Mouse (Mus musculus) telencephalon, adult 2 months (tissue): Measurements from ENCODE around the gene Cpeb1.
"Not testable (repeated sequence)": the region's sequence is repeated elsewhere in the genome, so short reads cannot be mapped to it uniquely, and the experiment has no call there.

ENCODE experiments used
- DNase-seq: peaks from one replicate; pipeline ENCODE4 v3.0.0-alpha.2; 2011; ENCODE audit warnings: low read depth, low spot score

Cpeb1 gene

DNA sequence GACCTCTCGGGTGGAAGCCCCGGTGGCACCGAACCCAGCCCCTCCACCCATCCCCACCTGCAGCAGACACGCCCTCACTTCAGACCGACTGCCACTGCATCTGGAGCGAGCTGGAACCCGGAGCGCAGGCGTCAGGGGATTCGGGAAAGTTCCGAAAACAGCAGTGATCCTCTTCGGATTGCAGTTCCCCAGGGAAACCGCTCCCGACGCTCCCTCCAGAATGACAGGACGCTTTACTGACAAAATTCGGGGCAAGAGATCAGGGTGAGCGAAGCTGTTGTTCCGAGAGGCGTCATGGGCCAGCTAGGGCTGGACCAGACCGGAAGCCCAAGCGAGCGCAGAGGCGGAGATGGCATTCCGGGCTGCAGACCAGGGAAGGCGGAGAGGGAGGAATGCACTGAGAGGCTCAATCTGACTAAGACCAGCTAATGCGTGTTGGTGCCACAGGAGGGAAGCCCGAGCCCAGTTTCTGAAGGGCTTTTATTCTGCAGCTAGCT is at the start of gene Cpeb1:
Gene Cpeb1 (minus strand): TSS at position 311 of the 497 bp plus-strand sequence.
- DNase-seq: peak; percentile 67

DNA sequence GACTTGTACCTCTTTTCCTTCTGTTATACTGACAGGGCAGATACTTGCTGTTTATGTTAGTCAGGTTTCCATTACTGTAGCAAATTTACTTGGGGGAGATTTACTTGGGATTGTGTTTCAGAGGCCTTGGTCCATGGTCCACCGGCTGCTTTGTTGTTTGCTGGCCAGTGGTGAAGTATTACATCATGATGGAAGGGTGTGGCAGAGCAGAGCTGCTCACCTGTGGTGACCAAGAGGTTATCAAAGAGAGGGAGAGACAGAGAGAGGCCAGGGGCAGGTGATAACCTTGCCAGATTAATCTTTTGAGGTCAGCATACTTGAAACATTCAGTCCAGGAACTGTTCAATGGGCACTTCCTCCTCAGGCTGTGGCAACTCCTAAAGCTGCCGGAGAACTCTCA is 45.8 kb upstream of the Cpeb1 start:
- DNase-seq: no peak

DNA sequence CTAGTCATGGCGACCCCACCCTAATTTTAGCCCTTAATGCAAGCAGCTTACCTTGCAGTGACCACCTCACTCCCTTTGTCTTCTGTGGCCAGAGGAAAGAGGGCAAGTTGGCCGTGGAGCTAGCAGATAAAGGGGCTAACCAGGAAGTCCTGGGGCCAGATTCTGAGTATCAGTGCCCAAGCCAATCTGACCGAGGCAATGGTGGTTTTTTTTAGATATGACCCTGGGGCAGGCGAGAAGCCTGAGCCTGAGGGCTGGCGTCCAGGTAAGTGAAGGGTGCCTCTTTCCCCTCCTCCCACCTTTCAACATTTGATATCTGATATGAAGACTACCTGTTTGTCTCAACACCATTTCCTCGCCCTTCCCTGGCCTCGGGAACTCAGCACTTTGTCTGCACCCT is 42.9 kb upstream of the Cpeb1 start, which contains the start of gene BC048679:
Gene BC048679 (minus strand): TSS at position 101 of the 400 bp plus-strand sequence.
- DNase-seq: no peak

DNA sequence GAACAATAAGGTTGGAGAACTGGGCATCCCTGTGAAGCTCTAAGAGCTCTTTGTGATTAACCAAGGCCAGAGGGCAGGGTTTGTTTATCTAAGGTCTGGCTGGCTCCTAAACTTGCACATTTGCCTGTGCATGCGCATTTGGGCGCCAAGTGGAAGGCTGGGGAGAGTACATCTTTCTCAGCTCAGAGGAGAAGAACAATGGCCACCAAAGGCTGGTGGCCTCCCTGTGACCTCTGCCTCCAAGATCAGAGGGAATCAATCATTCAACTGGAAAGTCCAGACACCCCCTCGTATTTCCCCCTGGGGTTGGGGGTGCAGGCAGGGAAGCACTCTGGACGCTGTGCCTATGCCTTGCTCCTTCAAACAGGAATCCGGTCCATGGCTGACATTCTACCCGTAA is 41.9 kb upstream of the Cpeb1 start:
- no peak for DNase-seq

DNA sequence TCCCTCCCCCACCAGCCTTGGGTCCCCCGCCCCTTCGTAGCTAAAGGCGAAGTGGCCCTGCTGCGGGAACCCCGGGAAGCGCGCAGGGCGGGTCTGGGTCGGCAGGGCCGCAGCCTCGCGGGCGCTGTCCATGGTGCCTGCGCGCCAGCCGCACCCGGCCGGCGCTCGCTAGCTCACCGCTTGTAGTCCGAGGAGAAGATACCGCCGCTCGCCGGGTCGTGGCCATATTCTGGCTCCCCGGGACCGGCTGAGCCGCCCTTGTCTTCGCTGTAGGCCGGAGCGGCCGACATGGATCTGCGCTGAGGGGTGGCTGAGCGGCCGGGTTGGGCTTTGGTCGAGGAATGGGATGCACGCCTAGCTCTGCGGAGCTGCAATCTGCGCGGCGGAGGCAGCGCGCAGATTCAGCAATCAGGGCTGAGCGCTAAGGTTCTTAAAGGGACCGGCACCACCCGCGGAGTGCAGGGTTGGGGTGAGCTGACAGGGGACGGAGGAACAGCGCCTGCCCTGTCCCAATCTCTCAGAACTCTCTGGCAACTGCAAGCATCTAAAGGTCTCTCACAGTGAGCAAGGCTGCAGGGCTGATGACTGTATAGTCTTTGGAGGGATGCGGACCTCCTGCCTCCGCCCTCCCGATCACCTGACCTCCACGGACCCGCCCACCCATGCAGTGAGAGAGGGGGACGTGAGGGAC is 38.2 kb upstream of the Cpeb1 start, which contains the start of gene Ap3b2:
Gene Ap3b2 (minus strand): TSS at position 595 of the 691 bp plus-strand sequence.
- peak; percentile 67 for DNase-seq

DNA sequence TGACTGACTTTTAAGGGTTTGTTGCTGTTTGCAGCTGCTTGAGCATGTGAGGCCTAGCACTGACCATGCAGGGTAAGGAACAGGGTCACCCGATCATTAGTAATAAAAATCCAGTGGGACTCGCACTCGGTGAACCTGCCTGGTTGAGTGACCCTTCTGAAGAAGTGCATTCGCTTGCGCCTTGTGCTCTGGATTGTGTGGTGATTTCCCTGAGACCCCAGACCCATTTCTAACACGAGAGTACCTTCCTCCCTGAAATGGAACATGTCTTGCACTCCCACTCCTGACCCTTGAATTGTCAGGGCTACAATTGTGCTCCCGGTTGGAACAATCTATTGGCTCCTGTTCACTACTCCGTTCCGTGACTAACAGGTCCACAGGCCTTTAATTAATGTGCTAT is 37.4 kb upstream of the Cpeb1 start:
- no peak for DNase-seq

DNA sequence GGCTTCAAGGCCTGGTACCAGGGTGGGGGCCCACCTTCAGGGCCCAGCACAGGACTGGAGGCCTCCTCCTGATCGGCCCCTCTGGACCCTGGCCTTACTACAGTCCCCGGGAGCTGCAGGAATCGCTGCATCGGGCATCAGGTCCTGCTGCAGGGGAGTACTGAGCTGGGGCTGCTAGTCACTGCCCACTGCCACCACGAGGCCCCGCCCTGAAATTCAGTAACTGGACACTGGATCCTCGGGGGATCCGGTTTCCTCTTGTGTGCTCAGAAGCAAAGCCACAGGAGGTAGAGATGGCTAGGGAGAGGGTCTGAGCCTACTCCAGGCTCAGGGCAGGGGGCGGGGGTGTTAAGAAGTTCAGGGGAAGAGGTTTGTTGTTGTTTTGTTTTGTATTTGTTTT is 34.4 kb upstream of the Cpeb1 start:
- DNase-seq: no peak

DNA sequence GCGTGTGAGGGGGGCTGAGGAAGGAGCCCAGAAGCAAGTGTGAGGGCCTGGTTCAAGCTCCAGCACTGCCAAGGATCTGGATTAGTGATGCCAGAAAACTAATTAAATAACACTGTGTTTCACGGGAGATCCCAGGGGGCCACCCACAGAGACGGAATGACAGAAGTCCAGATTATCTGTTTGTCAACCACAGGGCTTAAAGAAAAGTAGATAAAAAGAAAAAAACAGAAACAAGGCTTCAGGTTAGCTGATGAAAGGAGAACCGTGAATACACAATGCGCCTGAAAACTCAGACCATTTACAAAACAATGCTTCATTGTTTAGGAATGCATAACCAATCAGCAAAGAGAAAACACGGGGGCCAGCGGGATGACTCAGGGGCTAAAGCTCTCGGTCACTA is 25.5 kb upstream of the Cpeb1 start:
- DNase-seq: no peak

DNA sequence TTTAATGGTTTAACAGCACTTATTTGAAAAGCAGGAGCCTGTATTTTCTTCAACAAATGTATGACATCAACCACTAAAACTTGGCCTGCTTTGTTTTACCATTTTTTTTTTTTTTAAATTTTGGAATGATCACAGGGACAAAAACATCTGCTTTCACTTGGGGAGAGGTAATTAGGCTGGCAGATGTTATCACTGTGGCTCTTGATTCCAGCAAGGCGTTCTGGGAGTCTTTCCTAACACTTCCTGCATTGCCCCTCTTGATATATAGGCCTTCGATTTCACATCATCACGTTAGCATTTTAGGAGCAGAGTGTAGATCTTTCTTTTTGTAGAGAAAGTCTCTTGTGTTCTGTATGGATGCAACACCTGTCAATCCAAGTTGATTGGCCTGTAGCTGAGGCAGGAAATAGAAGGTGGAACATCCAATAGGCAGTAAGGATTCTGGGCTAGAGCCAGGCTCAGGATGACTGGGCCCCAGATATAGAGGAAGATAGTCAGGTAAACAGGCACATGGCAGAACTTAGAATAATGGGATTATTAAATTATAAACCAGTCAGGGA is 24.3 kb upstream of the Cpeb1 start:
- DNase-seq: no peak

DNA sequence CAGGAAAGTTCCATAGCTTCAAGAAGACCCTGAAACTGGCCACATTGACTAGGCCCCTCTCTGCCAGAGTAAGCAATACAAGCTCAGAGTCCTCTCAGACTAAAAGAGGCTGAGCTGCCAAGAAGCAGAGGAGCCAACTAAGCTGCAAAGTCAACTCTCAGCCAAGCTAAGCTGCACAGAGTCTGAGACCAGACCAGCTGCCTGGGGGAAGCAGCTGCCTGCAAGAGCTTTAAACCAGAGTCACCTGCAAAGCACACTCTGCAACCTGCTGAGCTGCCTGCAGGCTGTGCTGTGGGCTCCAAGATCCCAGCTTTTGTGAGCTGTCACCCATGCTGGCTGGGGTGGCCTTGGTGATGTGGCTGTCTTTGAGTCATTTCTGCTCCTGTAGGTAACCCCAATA is 23.0 kb upstream of the Cpeb1 start:
- not testable (repeated sequence) for DNase-seq

DNA sequence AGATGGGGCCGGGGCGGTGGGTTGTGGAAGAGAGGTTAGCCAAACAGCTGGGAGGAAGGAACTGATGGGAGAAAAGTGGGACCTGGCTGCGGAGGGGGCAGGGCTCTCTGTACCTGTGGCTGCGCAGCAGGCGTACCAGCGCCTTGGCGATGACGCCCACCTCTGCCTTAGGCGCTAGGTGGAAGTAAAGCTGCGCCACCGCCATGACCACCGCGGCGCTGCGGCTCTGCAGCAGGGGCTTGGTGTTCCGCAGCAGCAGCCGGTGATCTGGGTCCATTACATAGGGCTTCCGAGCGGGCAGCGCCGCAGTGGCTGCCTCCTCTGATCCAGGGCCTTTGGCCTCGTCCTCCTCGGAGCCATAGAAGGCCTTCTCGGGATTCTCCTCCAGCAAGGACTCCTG is 21.6 kb upstream of the Cpeb1 start:
- DNase-seq: no peak

DNA sequence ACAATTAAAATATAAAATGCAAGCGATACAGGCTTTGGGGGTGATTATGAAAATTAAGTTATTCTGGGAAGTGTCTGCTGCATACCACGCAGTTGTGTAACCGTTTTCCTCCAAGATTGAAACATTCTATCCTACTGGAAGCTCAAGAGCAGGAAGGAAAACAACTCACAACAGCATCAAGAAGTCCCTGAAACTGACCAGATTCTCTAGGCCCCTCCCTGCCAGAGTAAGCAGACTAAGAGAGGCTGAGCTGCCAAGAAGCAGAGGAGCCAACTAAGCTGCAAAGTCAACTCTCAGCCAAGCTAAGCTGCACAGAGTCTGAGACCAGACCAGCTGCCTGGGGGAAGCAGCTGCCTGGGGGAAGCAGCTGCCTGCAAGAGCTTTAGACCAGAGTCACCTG is 20.0 kb upstream of the Cpeb1 start:
- DNase-seq: peak; percentile 75

DNA sequence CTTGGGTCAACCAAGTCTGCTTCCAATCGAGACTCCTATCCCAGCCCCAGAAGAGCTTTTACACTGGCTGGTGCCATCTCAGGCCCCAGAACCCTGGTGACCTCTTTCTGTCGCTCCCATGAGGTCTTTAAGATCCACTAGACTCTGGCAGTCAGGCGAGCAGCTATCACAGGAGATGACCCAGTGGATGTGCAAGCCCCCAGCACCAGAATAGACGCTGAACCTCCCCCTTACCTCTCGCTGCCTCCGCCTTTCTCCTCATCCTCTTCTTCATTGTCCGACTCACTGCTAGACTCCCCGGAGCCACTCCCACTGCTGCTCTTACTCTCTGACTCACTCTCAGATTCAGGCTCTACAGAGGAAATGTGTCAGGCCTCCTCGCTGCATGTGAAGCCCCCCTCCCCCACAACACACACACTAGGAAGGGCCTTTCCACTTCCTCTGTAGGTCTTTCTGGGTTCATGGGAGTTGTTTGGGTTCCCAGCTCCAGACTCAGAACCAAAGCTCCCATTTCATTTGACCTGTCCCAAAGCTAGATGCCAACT is 9.7 kb upstream of the Cpeb1 start:
- no peak for DNase-seq

DNA sequence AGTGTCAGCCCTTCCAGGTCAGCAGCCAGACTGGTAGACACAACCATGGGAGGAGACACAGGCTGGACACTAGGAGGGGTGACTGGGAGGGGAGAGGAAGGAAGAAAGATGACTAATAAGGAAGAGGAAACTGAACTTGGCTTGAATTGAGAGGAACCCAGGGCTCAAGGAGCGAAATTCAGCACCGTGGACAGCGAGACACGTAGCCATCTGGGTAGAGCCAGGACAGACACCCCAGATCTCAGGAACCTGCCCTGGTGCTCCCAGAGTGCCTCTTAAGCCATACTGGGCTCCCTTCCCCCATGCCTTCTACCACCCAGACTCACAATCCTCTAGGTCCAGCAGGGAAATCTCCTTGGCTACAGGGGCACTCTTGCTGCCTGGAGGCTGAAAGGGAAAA is 8.9 kb upstream of the Cpeb1 start:
- DNase-seq: no peak

DNA sequence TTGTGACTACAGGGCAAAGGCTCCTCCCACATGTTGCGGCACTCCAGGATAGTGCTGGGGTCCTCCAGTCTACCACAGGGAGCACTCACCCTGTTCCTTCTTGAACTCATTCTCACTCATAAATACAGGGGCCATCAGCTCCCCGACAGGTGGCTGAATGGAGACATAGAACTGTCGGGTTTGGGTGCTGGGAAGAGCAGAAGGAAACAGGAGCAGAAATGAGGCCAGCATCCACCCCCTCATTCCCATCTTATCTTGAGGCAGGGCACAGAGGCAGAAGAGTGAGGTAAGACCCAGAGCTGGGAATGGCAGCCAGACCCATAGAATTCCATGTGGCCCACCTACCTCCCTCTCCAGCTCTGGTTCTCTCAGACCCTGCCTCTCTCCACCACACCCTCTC is 7.5 kb upstream of the Cpeb1 start:
- DNase-seq: no peak

DNA sequence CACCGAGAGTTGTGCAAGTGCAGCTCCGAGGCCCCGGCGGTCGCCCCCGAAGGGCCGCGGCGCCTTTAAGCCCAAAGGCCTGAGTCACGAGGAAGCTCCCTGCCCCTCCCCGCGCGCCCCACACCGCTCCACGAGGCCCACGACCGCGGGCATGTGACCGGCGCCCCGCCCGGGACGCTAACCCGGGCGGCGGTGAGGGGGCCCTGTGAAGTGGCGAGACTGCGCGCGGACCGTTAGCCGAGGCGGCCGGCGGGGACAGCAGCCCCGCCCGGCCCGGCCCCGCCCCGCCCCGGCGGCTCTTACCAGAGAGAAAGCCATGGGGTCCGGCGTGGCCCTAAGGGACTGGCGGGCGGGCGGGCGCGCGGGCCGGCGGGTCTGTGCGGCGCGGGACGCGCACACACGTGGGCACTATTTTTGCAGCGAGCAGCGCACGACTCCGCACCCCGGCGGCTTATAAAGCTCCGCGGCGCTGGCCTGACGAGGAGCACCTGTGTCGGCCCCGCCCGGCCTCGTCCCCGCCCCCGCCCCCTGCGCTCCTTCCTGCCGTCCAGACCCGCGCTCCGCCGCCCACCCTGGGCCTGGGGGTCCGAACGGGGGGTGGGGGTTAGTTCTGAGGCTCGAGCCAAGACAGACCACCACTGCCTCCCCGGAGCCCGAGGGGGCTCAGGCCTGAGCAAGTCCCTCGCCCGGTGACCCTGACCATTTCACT is 780 bp downstream of the Cpeb1 start:
- no peak for DNase-seq

DNA sequence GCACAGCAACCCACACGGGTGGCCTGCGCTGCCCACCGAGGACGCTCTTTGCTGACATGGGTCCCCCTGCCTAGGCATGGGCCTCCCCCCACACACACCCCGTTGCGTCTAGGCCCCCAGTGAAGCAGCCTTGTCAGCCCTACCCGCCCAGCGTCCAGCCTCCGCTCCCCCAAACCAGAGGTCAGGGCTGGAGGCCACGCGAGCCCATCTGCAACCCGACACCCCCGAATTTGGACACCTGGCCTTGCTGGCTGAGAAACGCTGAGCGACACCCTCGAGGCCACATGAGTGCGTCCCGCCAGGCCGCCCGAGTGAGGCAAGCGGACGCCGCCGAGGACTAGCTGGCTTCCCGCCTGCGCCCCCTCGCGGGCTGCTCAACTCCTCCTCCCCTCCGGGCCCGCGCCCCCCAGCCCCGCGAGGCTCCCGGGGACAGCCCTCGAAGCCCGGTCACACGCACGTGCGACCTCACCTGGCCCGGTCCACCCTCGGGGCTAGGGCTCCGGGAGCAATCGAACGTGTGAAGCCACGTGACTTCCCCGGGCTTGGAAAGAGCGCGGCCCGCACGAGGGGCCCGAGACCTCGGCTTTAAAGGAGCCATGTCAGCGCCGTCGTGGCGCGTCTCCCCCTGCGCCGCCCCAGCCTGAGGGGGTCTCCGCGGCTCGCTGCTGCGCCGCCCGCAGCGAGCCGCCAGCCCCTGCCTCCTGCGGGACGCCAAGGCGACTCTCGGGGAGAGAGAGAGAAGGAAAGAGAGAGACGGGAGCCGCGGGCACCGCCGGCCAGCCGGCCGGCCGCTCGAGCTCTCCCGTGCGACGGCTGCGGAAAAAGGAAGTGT is 1.6 kb downstream of the Cpeb1 start:
- DNase-seq: no peak

DNA sequence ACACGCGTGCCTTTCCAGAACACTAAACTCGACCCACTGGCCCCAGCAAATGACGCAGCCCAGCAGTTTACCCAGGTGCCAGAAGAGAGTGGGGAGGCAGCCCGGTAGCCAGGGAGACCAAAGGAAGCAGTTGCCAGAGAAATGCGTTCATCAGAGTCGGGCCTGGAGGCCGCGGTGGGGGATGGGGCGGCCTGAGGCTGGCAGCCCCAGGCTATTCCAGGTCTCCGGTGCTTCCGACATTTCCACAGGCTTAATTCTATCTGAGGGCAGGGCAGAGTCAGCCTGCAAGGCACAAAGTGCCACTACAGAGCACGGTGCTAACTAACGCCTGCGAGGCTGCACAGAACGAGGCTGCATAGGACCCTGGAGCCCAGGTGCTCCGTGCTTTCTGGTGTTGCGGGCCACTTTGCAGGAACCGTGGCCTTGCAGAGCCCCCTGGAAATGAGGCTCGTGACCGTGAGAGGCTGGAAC is 2.3 kb downstream of the Cpeb1 start:
- DNase-seq: no peak

DNA sequence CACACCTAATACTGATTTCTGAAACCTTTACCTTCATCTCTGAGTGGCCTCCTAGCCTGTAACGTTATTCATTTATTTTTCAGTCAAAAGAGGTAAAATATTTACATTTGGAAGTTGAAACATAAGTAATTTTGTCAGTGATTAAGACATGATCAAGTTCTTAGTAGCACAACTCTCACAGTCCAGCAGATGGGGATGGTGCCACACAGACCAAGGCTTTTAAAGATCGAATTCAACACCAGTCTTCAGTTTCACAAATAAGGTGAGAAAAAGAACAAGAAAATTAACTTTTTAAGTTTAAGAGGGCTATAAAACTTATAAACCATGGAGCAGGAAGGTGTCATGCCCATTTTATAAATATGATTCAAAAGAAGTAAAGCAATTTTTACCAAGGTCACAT is 56.3 kb downstream of the Cpeb1 start:
- DNase-seq: peak; percentile 5

DNA sequence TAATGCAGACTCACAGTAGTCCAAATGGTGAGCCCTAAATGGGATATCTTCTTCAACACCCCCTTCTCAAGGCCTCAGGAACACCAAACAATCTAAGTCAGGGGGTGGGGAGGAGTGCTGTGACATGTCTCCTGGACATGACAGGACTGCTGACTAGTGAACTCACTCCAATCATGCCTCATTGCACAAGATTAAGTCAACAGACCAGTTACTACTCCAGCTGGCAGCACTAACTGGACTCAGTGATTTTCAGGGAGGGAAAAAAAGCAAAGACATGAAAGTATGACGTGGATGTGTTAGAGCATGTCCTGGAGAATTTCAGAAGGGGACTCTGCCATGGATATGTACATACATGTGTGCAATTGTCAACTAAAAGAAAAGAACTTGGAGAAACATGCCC is 75.9 kb downstream of the Cpeb1 start:
- DNase-seq: no peak

DNA sequence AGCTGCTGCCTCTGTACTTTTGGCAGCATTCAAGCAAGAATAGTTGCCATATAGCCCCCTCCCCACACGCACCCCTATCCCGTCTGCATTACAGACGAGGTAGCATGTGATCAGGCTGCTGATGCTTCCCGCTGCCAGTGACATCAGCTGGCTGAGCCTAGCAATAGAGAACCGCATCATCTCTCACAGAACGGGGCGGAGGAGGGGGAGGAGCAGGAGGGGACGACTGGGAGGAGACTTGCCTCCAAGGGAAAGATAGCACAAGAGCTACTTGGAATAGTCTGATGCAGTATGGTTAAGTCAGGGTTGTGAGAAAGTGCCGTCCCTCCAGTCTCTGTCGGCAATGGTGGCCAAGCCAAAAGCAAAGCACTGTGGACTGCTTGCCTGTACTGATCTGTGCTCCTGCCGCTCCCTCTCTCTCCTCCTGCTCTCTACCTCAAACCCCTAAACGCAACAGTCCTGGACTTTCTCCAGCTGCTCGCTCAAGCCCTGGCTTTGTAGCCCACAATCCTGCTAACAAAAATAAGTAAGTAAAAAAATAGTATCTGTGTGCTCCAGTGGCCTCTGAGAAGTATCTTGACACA is 82.8 kb downstream of the Cpeb1 start:
- peak; percentile 89 for DNase-seq
